Mouse (Mus musculus): ENCODE measurements around the gene Hebp1. TPM values are rescaled to one million over a fixed set of nuclear protein-coding genes. Genes with fewer than 3 reads are reported as not detected.
A peak's percentile ranks its signal among the peaks of the same experiment; 100 is the strongest.

Gene Hebp1
- polyA plus RNA-seq, 1 experiment from 2014 or later = 3.0 TPM

- Histone ChIP-seq H3K9ac (ENCODE audit: low read length) (no peak overlapping the region), H3K4me1 (ENCODE audit: control insufficient read depth, insufficient read depth, low read length) (no peaks in the 10 kb centered on the region; the same call in 1 of the 2 replicates), H3K4me3 (ENCODE audit: low read depth, low read length) (no peak overlapping the region), H3K27me3 (ENCODE audit: control insufficient read depth, insufficient read depth, low read length) (no peaks in the 10 kb centered on the region), H3K9me3 (ENCODE audit: control insufficient read depth, low read length) (no peaks in the 10 kb centered on the region), H3K36me3 (ENCODE audit: control insufficient read depth, insufficient read depth, low read length) (no peaks in the 10 kb centered on the region), H3K27ac (ENCODE audit: low read depth, low read length) (no peak overlapping the region), H3K4me2 (ENCODE audit: low read depth) (no peak overlapping the region)
- 89% methylated on average over 6 of the region's 6 CpGs for WGBS
- no peak for ATAC-seq (ENCODE audit: insufficient read depth, low FRiP score, low TSS enrichment)
- DNase-seq (ENCODE audit: low spot score) = no peak
Observed at GRCm38 (mm10) chr6:135230586-135230985, 32.8 kb upstream of the Hebp1 start.

GRCm38 (mm10) chr6:135228465-135228941 lies 30.7 kb upstream of the Hebp1 start:
- DNase-seq (ENCODE audit: low spot score) (peak; percentile 33), ATAC-seq (ENCODE audit: insufficient read depth, low FRiP score, low TSS enrichment) (no peak)
- Histone ChIP-seq H3K36me3 (ENCODE audit: control insufficient read depth, insufficient read depth, low read length) (no peaks in the 10 kb centered on the region), H3K27me3 (ENCODE audit: control insufficient read depth, insufficient read depth, low read length) (no peaks in the 10 kb centered on the region), H3K4me1 (ENCODE audit: control insufficient read depth, insufficient read depth, low read length) (peaks cover 2% of the 10 kb centered on the region; the same call in 1 of the 2 replicates), H3K9ac (ENCODE audit: low read length) (no peak overlapping the region), H3K27ac (ENCODE audit: low read depth, low read length) (no peak overlapping the region), H3K4me3 (ENCODE audit: low read depth, low read length) (no peak overlapping the region), H3K9me3 (ENCODE audit: control insufficient read depth, low read length) (no peaks in the 10 kb centered on the region), H3K4me2 (ENCODE audit: low read depth) (no peak overlapping the region)
- WGBS = 54% methylated on average over 10 of the region's 10 CpGs

- H3K4me1 ChIP-seq (ENCODE audit: control insufficient read depth, insufficient read depth, low read length) = peaks cover 2% of the 10 kb centered on the region; the same call in 1 of the 2 replicates
- H3K4me2 ChIP-seq (ENCODE audit: low read depth) = no peak overlapping the region
- ATAC-seq (ENCODE audit: insufficient read depth, low FRiP score, low TSS enrichment) (peak; percentile 35), DNase-seq (ENCODE audit: low spot score) (no peak)
- H3K4me3 ChIP-seq (ENCODE audit: low read depth, low read length) = no peak overlapping the region
- no peak overlapping the region for H3K27ac ChIP-seq (ENCODE audit: low read depth, low read length)
- no peaks in the 10 kb centered on the region for H3K27me3 ChIP-seq (ENCODE audit: control insufficient read depth, insufficient read depth, low read length)
- no peaks in the 10 kb centered on the region for H3K36me3 ChIP-seq (ENCODE audit: control insufficient read depth, insufficient read depth, low read length)
- H3K9me3 ChIP-seq (ENCODE audit: control insufficient read depth, low read length) = no peaks in the 10 kb centered on the region
- WGBS = 71% methylated on average over 6 of the region's 6 CpGs
- H3K9ac ChIP-seq (ENCODE audit: low read length) = no peak overlapping the region
Observed at GRCm38 (mm10) chr6:135223786-135224416, 26.1 kb upstream of the Hebp1 start.

- ATAC-seq (ENCODE audit: insufficient read depth, low FRiP score, low TSS enrichment) (no peak), DNase-seq (ENCODE audit: low spot score) (no peak)
- H3K36me3 ChIP-seq (ENCODE audit: control insufficient read depth, insufficient read depth, low read length) = no peaks in the 10 kb centered on the region
- H3K27me3 ChIP-seq (ENCODE audit: control insufficient read depth, insufficient read depth, low read length) = no peaks in the 10 kb centered on the region
- no peak overlapping the region for H3K9ac ChIP-seq (ENCODE audit: low read length)
- no peak overlapping the region for H3K27ac ChIP-seq (ENCODE audit: low read depth, low read length)
- peaks cover 2% of the 10 kb centered on the region; the same call in 1 of the 2 replicates for H3K4me1 ChIP-seq (ENCODE audit: control insufficient read depth, insufficient read depth, low read length)
- H3K4me3 ChIP-seq (ENCODE audit: low read depth, low read length) = no peak overlapping the region
- WGBS = 92% methylated on average over 5 of the region's 5 CpGs
- H3K4me2 ChIP-seq (ENCODE audit: low read depth) = no peak overlapping the region
- H3K9me3 ChIP-seq (ENCODE audit: control insufficient read depth, low read length) = no peaks in the 10 kb centered on the region
Observed at GRCm38 (mm10) chr6:135219916-135220315, 22.1 kb upstream of the Hebp1 start.

GRCm38 (mm10) chr6:135218330-135218729 lies 20.5 kb upstream of the Hebp1 start:
- Histone ChIP-seq H3K4me1 (ENCODE audit: control insufficient read depth, insufficient read depth, low read length) (no peaks in the 10 kb centered on the region), H3K36me3 (ENCODE audit: control insufficient read depth, insufficient read depth, low read length) (no peaks in the 10 kb centered on the region), H3K27me3 (ENCODE audit: control insufficient read depth, insufficient read depth, low read length) (no peaks in the 10 kb centered on the region), H3K9ac (ENCODE audit: low read length) (no peak overlapping the region), H3K4me2 (ENCODE audit: low read depth) (no peak overlapping the region), H3K27ac (ENCODE audit: low read depth, low read length) (no peak overlapping the region; the same call in 1 of the 2 replicates), H3K9me3 (ENCODE audit: control insufficient read depth, low read length) (no peaks in the 10 kb centered on the region), H3K4me3 (ENCODE audit: low read depth, low read length) (no peak overlapping the region)
- 75% methylated on average over 8 of the region's 8 CpGs for WGBS
- no peak for ATAC-seq (ENCODE audit: insufficient read depth, low FRiP score, low TSS enrichment)
- no peak for DNase-seq (ENCODE audit: low spot score)

GRCm38 (mm10) chr6:135212666-135213065 lies 14.8 kb upstream of the Hebp1 start:
- WGBS = 80% methylated on average over 1 of the region's 2 CpGs
- H3K27me3 ChIP-seq (ENCODE audit: control insufficient read depth, insufficient read depth, low read length) = no peaks in the 10 kb centered on the region
- no peak for ATAC-seq (ENCODE audit: insufficient read depth, low FRiP score, low TSS enrichment)
- no peak overlapping the region for H3K9ac ChIP-seq (ENCODE audit: low read length)
- no peaks in the 10 kb centered on the region for H3K36me3 ChIP-seq (ENCODE audit: control insufficient read depth, insufficient read depth, low read length)
- H3K27ac ChIP-seq (ENCODE audit: low read depth, low read length) = no peak overlapping the region
- H3K9me3 ChIP-seq (ENCODE audit: control insufficient read depth, low read length) = no peaks in the 10 kb centered on the region
- H3K4me3 ChIP-seq (ENCODE audit: low read depth, low read length) = no peak overlapping the region
- no peaks in the 10 kb centered on the region for H3K4me1 ChIP-seq (ENCODE audit: control insufficient read depth, insufficient read depth, low read length)
- H3K4me2 ChIP-seq (ENCODE audit: low read depth) = no peak overlapping the region
- DNase-seq (ENCODE audit: low spot score) = no peak

GRCm38 (mm10) chr6:135211169-135211568 lies 13.3 kb upstream of the Hebp1 start:
- no peak overlapping the region for H3K9ac ChIP-seq (ENCODE audit: low read length)
- H3K4me1 ChIP-seq (ENCODE audit: control insufficient read depth, insufficient read depth, low read length) = no peaks in the 10 kb centered on the region; the same call in 1 of the 2 replicates
- H3K4me3 ChIP-seq (ENCODE audit: low read depth, low read length) = no peak overlapping the region
- ATAC-seq (ENCODE audit: insufficient read depth, low FRiP score, low TSS enrichment) (no peak), DNase-seq (ENCODE audit: low spot score) (no peak)
- H3K27ac ChIP-seq (ENCODE audit: low read depth, low read length) = no peak overlapping the region
- H3K36me3 ChIP-seq (ENCODE audit: control insufficient read depth, insufficient read depth, low read length) = no peaks in the 10 kb centered on the region
- no peaks in the 10 kb centered on the region for H3K27me3 ChIP-seq (ENCODE audit: control insufficient read depth, insufficient read depth, low read length)
- H3K4me2 ChIP-seq (ENCODE audit: low read depth) = no peak overlapping the region
- 73% methylated on average over 7 of the region's 7 CpGs for WGBS
- H3K9me3 ChIP-seq (ENCODE audit: control insufficient read depth, low read length) = no peaks in the 10 kb centered on the region

- H3K27ac ChIP-seq (ENCODE audit: low read depth, low read length) = no peak overlapping the region
- no peak overlapping the region for H3K4me3 ChIP-seq (ENCODE audit: low read depth, low read length)
- H3K36me3 ChIP-seq (ENCODE audit: control insufficient read depth, insufficient read depth, low read length) = no peaks in the 10 kb centered on the region
- ATAC-seq (ENCODE audit: insufficient read depth, low FRiP score, low TSS enrichment) (no peak), DNase-seq (ENCODE audit: low spot score) (no peak)
- 62% methylated on average over 8 of the region's 8 CpGs for WGBS
- H3K9me3 ChIP-seq (ENCODE audit: control insufficient read depth, low read length) = no peaks in the 10 kb centered on the region
- no peaks in the 10 kb centered on the region; the same call in 1 of the 2 replicates for H3K4me1 ChIP-seq (ENCODE audit: control insufficient read depth, insufficient read depth, low read length)
- no peaks in the 10 kb centered on the region for H3K27me3 ChIP-seq (ENCODE audit: control insufficient read depth, insufficient read depth, low read length)
- no peak overlapping the region for H3K9ac ChIP-seq (ENCODE audit: low read length)
- no peak overlapping the region for H3K4me2 ChIP-seq (ENCODE audit: low read depth)
Observed at GRCm38 (mm10) chr6:135206909-135207308, 9.1 kb upstream of the Hebp1 start.

GRCm38 (mm10) chr6:135205802-135206201 lies 8.0 kb upstream of the Hebp1 start:
- no peak overlapping the region for H3K4me3 ChIP-seq (ENCODE audit: low read depth, low read length)
- H3K27ac ChIP-seq (ENCODE audit: low read depth, low read length) = no peak overlapping the region
- no peaks in the 10 kb centered on the region; the same call in 1 of the 2 replicates for H3K4me1 ChIP-seq (ENCODE audit: control insufficient read depth, insufficient read depth, low read length)
- 87% methylated on average over 4 of the region's 4 CpGs for WGBS
- no peak for DNase-seq (ENCODE audit: low spot score)
- no peaks in the 10 kb centered on the region for H3K36me3 ChIP-seq (ENCODE audit: control insufficient read depth, insufficient read depth, low read length)
- ATAC-seq (ENCODE audit: insufficient read depth, low FRiP score, low TSS enrichment) = no peak
- no peaks in the 10 kb centered on the region for H3K27me3 ChIP-seq (ENCODE audit: control insufficient read depth, insufficient read depth, low read length)
- no peaks in the 10 kb centered on the region for H3K9me3 ChIP-seq (ENCODE audit: control insufficient read depth, low read length)
- H3K4me2 ChIP-seq (ENCODE audit: low read depth) = no peak overlapping the region
- no peak overlapping the region for H3K9ac ChIP-seq (ENCODE audit: low read length)

All from neural tube, embryonic 11.5 days (tissue).